Mouse (Mus musculus): ENCODE results near the gene Psma3. TPM values are rescaled to one million over a fixed set of nuclear protein-coding genes. Genes with fewer than 3 reads are reported as not detected.
A peak's percentile ranks its signal among the peaks of the same experiment; 100 is the strongest.

Gene Psma3
- polyA plus RNA-seq, 2 experiments = 245 to 594 TPM

GRCm38 (mm10) chr12:70978345-70978744 is 3.9 kb downstream of the Psma3 start:
- WGBS = 81% methylated on average over 7 of the region's 7 CpGs
- H3K27ac ChIP-seq (replicated peaks; ENCODE audit: low read depth, low read length) = no peak overlapping the region
- ATAC-seq (ENCODE audit: low FRiP score, low read depth) (no peak), DNase-seq (ENCODE audit: low spot score) (no peak)
- no peak for TF ChIP-seq POLR2A (IDR thresholded peaks at IDR 0.05; ENCODE audit: borderline replicate concordance, extremely low read depth, insufficient read depth, insufficient read length)
- H3K9ac ChIP-seq (ENCODE audit: low read depth, low read length, severe bottlenecking) = no peak overlapping the region
- peaks cover 7% of the 10 kb centered on the region for H3K4me1 ChIP-seq (ENCODE audit: control insufficient read depth, insufficient read depth, low read length)
- peaks cover 37% of the 10 kb centered on the region for H3K36me3 ChIP-seq (ENCODE audit: control insufficient read depth, insufficient read depth, low read length)
- H3K4me3 ChIP-seq (replicated peaks; ENCODE audit: low read length) = no peak overlapping the region
- no peak overlapping the region for H3K4me2 ChIP-seq (replicated peaks; ENCODE audit: low read depth, low read length, severe bottlenecking)
- no peaks in the 10 kb centered on the region for H3K27me3 ChIP-seq (ENCODE audit: control insufficient read depth, insufficient read depth, low read length)
- no peaks in the 10 kb centered on the region for H3K9me3 ChIP-seq (ENCODE audit: control insufficient read depth, low read length)

GRCm38 (mm10) chr12:70984855-70985550 is 10.6 kb downstream of the Psma3 start:
- Histone ChIP-seq H3K27me3 (ENCODE audit: control insufficient read depth, insufficient read depth, low read length) (no peaks in the 10 kb centered on the region), H3K27ac (replicated peaks; ENCODE audit: low read depth, low read length) (no peak overlapping the region), H3K36me3 (ENCODE audit: control insufficient read depth, insufficient read depth, low read length) (peaks cover 87% of the 10 kb centered on the region), H3K9me3 (ENCODE audit: control insufficient read depth, low read length) (no peaks in the 10 kb centered on the region), H3K4me2 (replicated peaks; ENCODE audit: low read depth, low read length, severe bottlenecking) (no peak overlapping the region), H3K4me3 (replicated peaks; ENCODE audit: low read length) (no peak overlapping the region), H3K9ac (ENCODE audit: low read depth, low read length, severe bottlenecking) (no peak overlapping the region), H3K4me1 (ENCODE audit: control insufficient read depth, insufficient read depth, low read length) (no peaks in the 10 kb centered on the region)
- no peak for DNase-seq (ENCODE audit: low spot score)
- no peak for TF ChIP-seq POLR2A (IDR thresholded peaks at IDR 0.05; ENCODE audit: borderline replicate concordance, extremely low read depth, insufficient read depth, insufficient read length)
- 91% methylated on average over 7 of the region's 7 CpGs for WGBS
- no peak for ATAC-seq (ENCODE audit: low FRiP score, low read depth)

- 93% methylated on average over 5 of the region's 5 CpGs for WGBS
Measured at GRCm38 (mm10) chr12:70997225-70997624, 22.8 kb downstream of the Psma3 start.

GRCm38 (mm10) chr12:70999423-70999903 is 25.0 kb downstream of the Psma3 start:
- H3K4me1 ChIP-seq (ENCODE audit: control insufficient read depth, insufficient read depth, low read length) = peaks cover 6% of the 10 kb centered on the region
- DNase-seq (ENCODE audit: low spot score) (peak; percentile 55), ATAC-seq (ENCODE audit: low FRiP score, low read depth) (no peak)
- H3K27me3 ChIP-seq (ENCODE audit: control insufficient read depth, insufficient read depth, low read length) = no peaks in the 10 kb centered on the region
- TF ChIP-seq POLR2A (IDR thresholded peaks at IDR 0.05; ENCODE audit: borderline replicate concordance, extremely low read depth, insufficient read depth, insufficient read length) = no peak
- no peak overlapping the region for H3K9ac ChIP-seq (ENCODE audit: low read depth, low read length, severe bottlenecking)
- 0 out of 2 replicates have a peak overlapping the region, but pooled peaks have one; percentile 21 for H3K27ac ChIP-seq (replicated peaks; ENCODE audit: low read depth, low read length)
- no peak overlapping the region for H3K4me2 ChIP-seq (replicated peaks; ENCODE audit: low read depth, low read length, severe bottlenecking)
- H3K9me3 ChIP-seq (ENCODE audit: control insufficient read depth, low read length) = no peaks in the 10 kb centered on the region
- H3K4me3 ChIP-seq (replicated peaks; ENCODE audit: low read length) = no peak overlapping the region
- WGBS = 43% methylated on average over 5 of the region's 5 CpGs
- peaks cover 45% of the 10 kb centered on the region for H3K36me3 ChIP-seq (ENCODE audit: control insufficient read depth, insufficient read depth, low read length)

More at GRCm38 (mm10) chr12:70997225-70997624, 22.8 kb downstream of the Psma3 start:
- H3K27me3 ChIP-seq (ENCODE audit: control insufficient read depth, insufficient read depth, low read length) = no peaks in the 10 kb centered on the region
- DNase-seq (ENCODE audit: low spot score) (no peak), ATAC-seq (ENCODE audit: low FRiP score, low read depth) (no peak)
- no peak overlapping the region for H3K27ac ChIP-seq (replicated peaks; ENCODE audit: low read depth, low read length)
- no peak overlapping the region for H3K9ac ChIP-seq (ENCODE audit: low read depth, low read length, severe bottlenecking)
- H3K4me3 ChIP-seq (replicated peaks; ENCODE audit: low read length) = no peak overlapping the region
- H3K36me3 ChIP-seq (ENCODE audit: control insufficient read depth, insufficient read depth, low read length) = peaks cover 54% of the 10 kb centered on the region
- peaks cover 6% of the 10 kb centered on the region for H3K4me1 ChIP-seq (ENCODE audit: control insufficient read depth, insufficient read depth, low read length)
- no peaks in the 10 kb centered on the region for H3K9me3 ChIP-seq (ENCODE audit: control insufficient read depth, low read length)
- no peak for TF ChIP-seq POLR2A (IDR thresholded peaks at IDR 0.05; ENCODE audit: borderline replicate concordance, extremely low read depth, insufficient read depth, insufficient read length)
- no peak overlapping the region for H3K4me2 ChIP-seq (replicated peaks; ENCODE audit: low read depth, low read length, severe bottlenecking)

- H3K4me2 ChIP-seq (replicated peaks; ENCODE audit: low read depth, low read length, severe bottlenecking) = no peak overlapping the region
- no peaks in the 10 kb centered on the region for H3K27me3 ChIP-seq (ENCODE audit: control insufficient read depth, insufficient read depth, low read length)
- H3K4me3 ChIP-seq (replicated peaks; ENCODE audit: low read length) = no peak overlapping the region
- ATAC-seq (ENCODE audit: low FRiP score, low read depth) (no peak), DNase-seq (ENCODE audit: low spot score) (no peak)
- 75% methylated on average over 1 of the region's 1 CpGs for WGBS
- H3K9ac ChIP-seq (ENCODE audit: low read depth, low read length, severe bottlenecking) = no peak overlapping the region
- no peak for TF ChIP-seq POLR2A (IDR thresholded peaks at IDR 0.05; ENCODE audit: borderline replicate concordance, extremely low read depth, insufficient read depth, insufficient read length)
- H3K36me3 ChIP-seq (ENCODE audit: control insufficient read depth, insufficient read depth, low read length) = peaks cover 46% of the 10 kb centered on the region
- no peak overlapping the region for H3K27ac ChIP-seq (replicated peaks; ENCODE audit: low read depth, low read length)
- H3K4me1 ChIP-seq (ENCODE audit: control insufficient read depth, insufficient read depth, low read length) = peaks cover 6% of the 10 kb centered on the region
- H3K9me3 ChIP-seq (ENCODE audit: control insufficient read depth, low read length) = no peaks in the 10 kb centered on the region
Measured at GRCm38 (mm10) chr12:71000344-71000743, 25.9 kb downstream of the Psma3 start.

Measured in limb, embryonic 14.5 days (tissue).